Mouse (Mus musculus): ENCODE measurements around the gene Pappa. TPM values are rescaled to one million over a fixed set of nuclear protein-coding genes. Genes with fewer than 3 reads are reported as not detected.

Pappa gene
- total and polyA plus RNA-seq, 3 experiments, result not detected

GRCm38 (mm10) chr4:65136541-65136940 lies 12.6 kb downstream of the Pappa start:
- Histone ChIP-seq H3K4me1 (ENCODE audit: control insufficient read depth in 1 of 2, insufficient read depth in 2 of 2, low read length in 2 of 2) (no peaks in the 10 kb centered on the region), H3K4me3 (ENCODE audit: control insufficient read depth in 1 of 2, insufficient read depth in 1 of 2, low read depth in 2 of 2, low read length in 2 of 2) (no peak overlapping the region), H3K9me3 (replicated peaks; ENCODE audit: insufficient read depth, low read length) (no peaks in the 10 kb centered on the region), H3K36me3 (ENCODE audit: control insufficient read depth in 1 of 2, insufficient read depth in 2 of 2, low read length in 2 of 2) (no peaks in the 10 kb centered on the region), H3K79me2 (ENCODE audit: control insufficient read depth, insufficient read depth, low read length, poor library complexity) (no peaks in the 10 kb centered on the region), H3K27me3 (ENCODE audit: control insufficient read depth in 1 of 2, insufficient read depth in 2 of 2, low read length in 2 of 2) (no peaks in the 10 kb centered on the region), H3K9ac (ENCODE audit: control insufficient read depth, low read depth, low read length, poor library complexity, severe bottlenecking) (no peak overlapping the region), H3K27ac (ENCODE audit: control insufficient read depth, low read depth, low read length) (no peak overlapping the region)
- TF ChIP-seq RCOR1 (IDR thresholded peaks at IDR 0.05; ENCODE audit: low read depth, low read length) (no peak), MYC (IDR thresholded peaks at IDR 0.05; ENCODE audit: low read depth, low read length) (no peak), POLR2AphosphoS5 (IDR thresholded peaks at IDR 0.05; ENCODE audit: borderline replicate concordance, low read depth, low read length) (no peak), TAL1 (IDR thresholded peaks at IDR 0.05; ENCODE audit: low read length) (no peak), MEF2A (IDR thresholded peaks at IDR 0.05; ENCODE audit: extremely low read depth, insufficient replicate concordance, low read depth, low read length, poor library complexity, severe bottlenecking) (no peak), TCF12 (IDR thresholded peaks at IDR 0.05; ENCODE audit: low read depth, low read length) (no peak), CHD1 (IDR thresholded peaks at IDR 0.05; ENCODE audit: low read depth, low read length) (no peak), E2F4 (IDR thresholded peaks at IDR 0.05; ENCODE audit: borderline replicate concordance, low read depth, low read length) (no peak), SMC3 (IDR thresholded peaks at IDR 0.05; ENCODE audit: low read depth, low read length) (no peak), BHLHE40 (IDR thresholded peaks at IDR 0.05; ENCODE audit: borderline replicate concordance, low read depth, low read length) (no peak), USF2 (IDR thresholded peaks at IDR 0.05; ENCODE audit: borderline replicate concordance in 1 of 2, insufficient read depth in 1 of 2, low read depth in 1 of 2, low read length in 2 of 2) (no peak), MAZ (IDR thresholded peaks at IDR 0.05; ENCODE audit: low read depth, low read length) (no peak), POLR2A (IDR thresholded peaks at IDR 0.05; ENCODE audit: control insufficient read depth in 1 of 2, insufficient read depth in 1 of 2, low read depth in 1 of 2, low read length in 2 of 2, poor library complexity in 1 of 2) (no peak), ELF1 (IDR thresholded peaks at IDR 0.05; ENCODE audit: low read depth, low read length) (no peak), MXI1 (IDR thresholded peaks at IDR 0.05; ENCODE audit: low read depth, low read length) (no peak)
- no peak for DNase-seq (ENCODE audit: low read depth, low spot score)

- no peak for DNase-seq (ENCODE audit: low read depth, low spot score)
- TF ChIP-seq BHLHE40 (IDR thresholded peaks at IDR 0.05; ENCODE audit: borderline replicate concordance, low read depth, low read length) (no peak), CHD1 (IDR thresholded peaks at IDR 0.05; ENCODE audit: low read depth, low read length) (no peak), CHD2 (IDR thresholded peaks at IDR 0.05; ENCODE audit: low read length) (no peak), ZNF384 (IDR thresholded peaks at IDR 0.05; ENCODE audit: low read depth, low read length) (no peak), ETS1 (IDR thresholded peaks at IDR 0.05; ENCODE audit: low read depth, low read length) (no peak), ZMIZ1 (IDR thresholded peaks at IDR 0.05; ENCODE audit: low read depth, low read length) (no peak), CTCF (IDR thresholded peaks at IDR 0.05 in 2 of 3, conservative IDR thresholded peaks at IDR 0.05 in 1 of 3; ENCODE audit: control insufficient read depth in 1 of 3, insufficient read depth in 1 of 3, low read depth in 2 of 3, low read length in 3 of 3, poor library complexity in 1 of 3, severe bottlenecking in 1 of 3) (no peak), ZKSCAN1 (IDR thresholded peaks at IDR 0.05; ENCODE audit: low read depth, low read length) (no peak), MAX (IDR thresholded peaks at IDR 0.05; ENCODE audit: low read length) (no peak), POLR2AphosphoS2 (IDR thresholded peaks at IDR 0.05; ENCODE audit: low read length) (no peak)
- Histone ChIP-seq H3K4me3 (ENCODE audit: control insufficient read depth in 1 of 2, insufficient read depth in 1 of 2, low read depth in 2 of 2, low read length in 2 of 2) (no peak overlapping the region), H3K9ac (ENCODE audit: control insufficient read depth, low read depth, low read length, poor library complexity, severe bottlenecking) (no peak overlapping the region), H3K27ac (ENCODE audit: control insufficient read depth, low read depth, low read length) (no peak overlapping the region), H3K4me1 (ENCODE audit: control insufficient read depth in 1 of 2, insufficient read depth in 2 of 2, low read length in 2 of 2) (no peaks in the 10 kb centered on the region), H3K27me3 (ENCODE audit: control insufficient read depth in 1 of 2, insufficient read depth in 2 of 2, low read length in 2 of 2) (no peaks in the 10 kb centered on the region), H3K36me3 (ENCODE audit: control insufficient read depth in 1 of 2, insufficient read depth in 2 of 2, low read length in 2 of 2) (no peaks in the 10 kb centered on the region), H3K9me3 (replicated peaks; ENCODE audit: insufficient read depth, low read length) (no peaks in the 10 kb centered on the region), H3K79me2 (ENCODE audit: control insufficient read depth, insufficient read depth, low read length, poor library complexity) (no peaks in the 10 kb centered on the region)
Observed at GRCm38 (mm10) chr4:65146936-65147335, 23.0 kb downstream of the Pappa start.
